Mouse (Mus musculus): ENCODE measurements around the gene Fhit. TPM values are rescaled to one million over a fixed set of nuclear protein-coding genes. Genes with fewer than 3 reads are reported as not detected.

The Fhit gene
- polyA plus RNA-seq, 1 experiment from 2014 or later = 3.6 TPM

GRCm38 (mm10) chr14:10857606-10858005 is 304.2 kb downstream of the Fhit start:
- Histone ChIP-seq H3K4me1 (ENCODE audit: control insufficient read depth, insufficient read depth, low read length) (no peaks in the 10 kb centered on the region), H3K4me2 (ENCODE audit: low read depth, low read length) (no peak overlapping the region), H3K9ac (ENCODE audit: low read length) (no peak overlapping the region), H3K9me3 (replicated peaks; ENCODE audit: control insufficient read depth, low read length) (no peaks in the 10 kb centered on the region), H3K4me3 (ENCODE audit: low read length) (no peak overlapping the region), H3K27ac (ENCODE audit: low read length) (no peak overlapping the region), H3K27me3 (ENCODE audit: control insufficient read depth, insufficient read depth, low read length) (no peaks in the 10 kb centered on the region), H3K36me3 (ENCODE audit: control insufficient read depth, insufficient read depth) (no peaks in the 10 kb centered on the region)
- no peak for ATAC-seq (replicated peaks; ENCODE audit: extremely low read depth, insufficient read depth, low FRiP score)
- WGBS = 25% methylated on average over 3 of the region's 3 CpGs

GRCm38 (mm10) chr14:10851936-10852335 is 309.9 kb downstream of the Fhit start:
- WGBS = 72% methylated on average over 1 of the region's 1 CpGs
- no peak for ATAC-seq (replicated peaks; ENCODE audit: extremely low read depth, insufficient read depth, low FRiP score)

GRCm38 (mm10) chr14:10836001-10836400 is 325.8 kb downstream of the Fhit start:
- Histone ChIP-seq H3K27ac (ENCODE audit: low read length) (no peak overlapping the region), H3K27me3 (ENCODE audit: control insufficient read depth, insufficient read depth, low read length) (no peaks in the 10 kb centered on the region), H3K9ac (ENCODE audit: low read length) (no peak overlapping the region), H3K4me3 (ENCODE audit: low read length) (no peak overlapping the region), H3K36me3 (ENCODE audit: control insufficient read depth, insufficient read depth) (no peaks in the 10 kb centered on the region), H3K4me1 (ENCODE audit: control insufficient read depth, insufficient read depth, low read length) (no peaks in the 10 kb centered on the region), H3K9me3 (replicated peaks; ENCODE audit: control insufficient read depth, low read length) (no peaks in the 10 kb centered on the region), H3K4me2 (ENCODE audit: low read depth, low read length) (no peak overlapping the region)
- ATAC-seq (replicated peaks; ENCODE audit: extremely low read depth, insufficient read depth, low FRiP score) = no peak
- 66% methylated on average over 1 of the region's 1 CpGs for WGBS

More at GRCm38 (mm10) chr14:10851936-10852335, 309.9 kb downstream of the Fhit start:
- Histone ChIP-seq H3K4me2 (ENCODE audit: low read depth, low read length) (no peak overlapping the region), H3K4me3 (ENCODE audit: low read length) (no peak overlapping the region), H3K9ac (ENCODE audit: low read length) (no peak overlapping the region), H3K27ac (ENCODE audit: low read length) (no peak overlapping the region), H3K36me3 (ENCODE audit: control insufficient read depth, insufficient read depth) (no peaks in the 10 kb centered on the region), H3K4me1 (ENCODE audit: control insufficient read depth, insufficient read depth, low read length) (no peaks in the 10 kb centered on the region), H3K9me3 (replicated peaks; ENCODE audit: control insufficient read depth, low read length) (no peaks in the 10 kb centered on the region), H3K27me3 (ENCODE audit: control insufficient read depth, insufficient read depth, low read length) (no peaks in the 10 kb centered on the region)

GRCm38 (mm10) chr14:10824819-10825218 is 337.0 kb downstream of the Fhit start:
- Histone ChIP-seq H3K4me2 (ENCODE audit: low read depth, low read length) (no peak overlapping the region), H3K36me3 (ENCODE audit: control insufficient read depth, insufficient read depth) (no peaks in the 10 kb centered on the region), H3K27me3 (ENCODE audit: control insufficient read depth, insufficient read depth, low read length) (no peaks in the 10 kb centered on the region), H3K4me3 (ENCODE audit: low read length) (no peak overlapping the region), H3K9me3 (replicated peaks; ENCODE audit: control insufficient read depth, low read length) (no peaks in the 10 kb centered on the region), H3K9ac (ENCODE audit: low read length) (no peak overlapping the region), H3K4me1 (ENCODE audit: control insufficient read depth, insufficient read depth, low read length) (no peaks in the 10 kb centered on the region), H3K27ac (ENCODE audit: low read length) (no peak overlapping the region)
- no peak for ATAC-seq (replicated peaks; ENCODE audit: extremely low read depth, insufficient read depth, low FRiP score)
- WGBS = 51% methylated on average over 4 of the region's 4 CpGs

GRCm38 (mm10) chr14:10813551-10813950 is 348.3 kb downstream of the Fhit start:
- H3K4me2 ChIP-seq (ENCODE audit: low read depth, low read length) = no peak overlapping the region
- no peaks in the 10 kb centered on the region for H3K27me3 ChIP-seq (ENCODE audit: control insufficient read depth, insufficient read depth, low read length)
- no peak overlapping the region for H3K4me3 ChIP-seq (ENCODE audit: low read length)
- H3K9ac ChIP-seq (ENCODE audit: low read length) = no peak overlapping the region
- no peaks in the 10 kb centered on the region for H3K9me3 ChIP-seq (replicated peaks; ENCODE audit: control insufficient read depth, low read length)
- no peak for ATAC-seq (replicated peaks; ENCODE audit: extremely low read depth, insufficient read depth, low FRiP score)
- no peaks in the 10 kb centered on the region for H3K36me3 ChIP-seq (ENCODE audit: control insufficient read depth, insufficient read depth)
- H3K27ac ChIP-seq (ENCODE audit: low read length) = no peak overlapping the region
- no peaks in the 10 kb centered on the region for H3K4me1 ChIP-seq (ENCODE audit: control insufficient read depth, insufficient read depth, low read length)
- 36% methylated on average over 2 of the region's 2 CpGs for WGBS

GRCm38 (mm10) chr14:10798489-10799180 is 363.2 kb downstream of the Fhit start:
- Histone ChIP-seq H3K27me3 (ENCODE audit: control insufficient read depth, insufficient read depth, low read length) (no peaks in the 10 kb centered on the region), H3K4me3 (ENCODE audit: low read length) (no peak overlapping the region), H3K9ac (ENCODE audit: low read length) (no peak overlapping the region), H3K4me2 (ENCODE audit: low read depth, low read length) (no peak overlapping the region), H3K9me3 (replicated peaks; ENCODE audit: control insufficient read depth, low read length) (no peaks in the 10 kb centered on the region), H3K27ac (ENCODE audit: low read length) (no peak overlapping the region), H3K4me1 (ENCODE audit: control insufficient read depth, insufficient read depth, low read length) (no peaks in the 10 kb centered on the region), H3K36me3 (ENCODE audit: control insufficient read depth, insufficient read depth) (no peaks in the 10 kb centered on the region)
- WGBS = 70% methylated on average over 4 of the region's 4 CpGs
- no peak for ATAC-seq (replicated peaks; ENCODE audit: extremely low read depth, insufficient read depth, low FRiP score)

GRCm38 (mm10) chr14:10797595-10797994 is 364.2 kb downstream of the Fhit start:
- Histone ChIP-seq H3K9me3 (replicated peaks; ENCODE audit: control insufficient read depth, low read length) (no peaks in the 10 kb centered on the region), H3K4me1 (ENCODE audit: control insufficient read depth, insufficient read depth, low read length) (no peaks in the 10 kb centered on the region), H3K4me3 (ENCODE audit: low read length) (no peak overlapping the region), H3K27me3 (ENCODE audit: control insufficient read depth, insufficient read depth, low read length) (no peaks in the 10 kb centered on the region), H3K27ac (ENCODE audit: low read length) (no peak overlapping the region), H3K9ac (ENCODE audit: low read length) (no peak overlapping the region), H3K36me3 (ENCODE audit: control insufficient read depth, insufficient read depth) (no peaks in the 10 kb centered on the region), H3K4me2 (ENCODE audit: low read depth, low read length) (no peak overlapping the region)
- no peak for ATAC-seq (replicated peaks; ENCODE audit: extremely low read depth, insufficient read depth, low FRiP score)
- WGBS = 77% methylated on average over 1 of the region's 1 CpGs

GRCm38 (mm10) chr14:10795498-10796075 is 366.2 kb downstream of the Fhit start:
- 50% methylated on average over 2 of the region's 2 CpGs for WGBS
- Histone ChIP-seq H3K4me3 (ENCODE audit: low read length) (no peak overlapping the region), H3K27ac (ENCODE audit: low read length) (no peak overlapping the region), H3K9me3 (replicated peaks; ENCODE audit: control insufficient read depth, low read length) (no peaks in the 10 kb centered on the region), H3K27me3 (ENCODE audit: control insufficient read depth, insufficient read depth, low read length) (no peaks in the 10 kb centered on the region), H3K4me2 (ENCODE audit: low read depth, low read length) (no peak overlapping the region), H3K36me3 (ENCODE audit: control insufficient read depth, insufficient read depth) (no peaks in the 10 kb centered on the region), H3K9ac (ENCODE audit: low read length) (no peak overlapping the region), H3K4me1 (ENCODE audit: control insufficient read depth, insufficient read depth, low read length) (no peaks in the 10 kb centered on the region)
- no peak for ATAC-seq (replicated peaks; ENCODE audit: extremely low read depth, insufficient read depth, low FRiP score)

GRCm38 (mm10) chr14:10783929-10784328 is 377.9 kb downstream of the Fhit start:
- H3K27ac ChIP-seq (ENCODE audit: low read length) = no peak overlapping the region
- no peak overlapping the region for H3K4me3 ChIP-seq (ENCODE audit: low read length)
- H3K9ac ChIP-seq (ENCODE audit: low read length) = no peak overlapping the region
- ATAC-seq (replicated peaks; ENCODE audit: extremely low read depth, insufficient read depth, low FRiP score) = no peak
- H3K9me3 ChIP-seq (replicated peaks; ENCODE audit: control insufficient read depth, low read length) = no peaks in the 10 kb centered on the region
- 89% methylated on average over 3 of the region's 3 CpGs for WGBS
- no peaks in the 10 kb centered on the region for H3K4me1 ChIP-seq (ENCODE audit: control insufficient read depth, insufficient read depth, low read length)
- H3K36me3 ChIP-seq (ENCODE audit: control insufficient read depth, insufficient read depth) = no peaks in the 10 kb centered on the region
- no peak overlapping the region for H3K4me2 ChIP-seq (ENCODE audit: low read depth, low read length)
- no peaks in the 10 kb centered on the region for H3K27me3 ChIP-seq (ENCODE audit: control insufficient read depth, insufficient read depth, low read length)

Data from heart, embryonic 16.5 days (tissue).